Mouse (Mus musculus) regulatory T cell (primary cell): ENCODE measurements at regions not wholly inside any gene's neighbourhood (a gene's known extent, or its start where the extent isn't known, plus 50 kb on each side); places are given as distances from the start of the nearest gene placed in this dataset.

ENCODE experiments used
- in situ Hi-C: fragments of 300-600 bp; cut with MboI, MseI; formaldehyde crosslinking; loops from one replicate; pipeline ENCODE4 v1.15.1; 2025; ENCODE audit warnings: high pct_unique_total_duplicates

DNA sequence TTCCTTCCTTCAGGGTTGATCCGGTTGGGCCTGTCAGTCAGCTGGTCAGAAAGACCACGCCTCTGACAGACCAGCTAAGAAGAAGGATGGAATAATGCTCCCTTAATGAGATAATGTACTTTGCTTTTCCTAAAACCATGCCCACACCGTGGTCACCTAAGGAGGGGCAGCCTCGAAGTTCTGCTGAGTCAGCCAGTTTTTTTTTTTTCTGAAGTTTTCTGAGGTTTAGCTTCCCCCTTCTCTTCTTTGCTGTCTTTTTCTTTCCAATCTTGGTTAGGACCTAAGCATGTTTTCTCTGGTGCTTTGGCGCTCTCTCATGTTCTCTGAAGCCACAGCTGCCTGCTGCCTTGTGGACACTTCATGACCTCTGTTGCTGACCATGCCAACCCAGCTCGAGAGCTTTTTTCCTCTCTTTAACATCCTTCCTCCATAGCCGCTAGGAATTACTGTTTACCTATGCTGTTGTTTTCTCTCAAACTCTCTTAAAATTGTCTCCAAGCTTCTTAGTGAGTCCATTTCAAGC lies 84.7 kb upstream of the Zfp648 start:
- in situ Hi-C loops: no loop called here

DNA sequence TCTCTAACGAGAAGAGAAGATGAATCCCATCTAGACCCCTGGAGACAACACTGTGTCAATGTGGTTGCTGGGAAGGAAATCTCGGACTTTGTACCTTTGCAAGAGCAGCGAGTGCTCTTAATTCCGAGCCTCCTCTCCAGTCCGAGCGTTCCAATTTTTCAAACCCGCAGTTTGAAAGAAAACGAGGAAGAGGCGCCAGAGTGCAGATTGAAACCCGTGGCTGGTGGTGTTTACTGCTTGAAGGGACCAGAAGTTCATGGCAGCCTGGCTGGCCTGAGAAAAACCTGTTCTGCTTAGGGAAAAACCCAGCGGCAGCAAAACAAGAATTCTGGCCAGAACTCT lies 83.7 kb upstream of the Zfp648 start:
- in situ Hi-C loops: no loop called here

DNA sequence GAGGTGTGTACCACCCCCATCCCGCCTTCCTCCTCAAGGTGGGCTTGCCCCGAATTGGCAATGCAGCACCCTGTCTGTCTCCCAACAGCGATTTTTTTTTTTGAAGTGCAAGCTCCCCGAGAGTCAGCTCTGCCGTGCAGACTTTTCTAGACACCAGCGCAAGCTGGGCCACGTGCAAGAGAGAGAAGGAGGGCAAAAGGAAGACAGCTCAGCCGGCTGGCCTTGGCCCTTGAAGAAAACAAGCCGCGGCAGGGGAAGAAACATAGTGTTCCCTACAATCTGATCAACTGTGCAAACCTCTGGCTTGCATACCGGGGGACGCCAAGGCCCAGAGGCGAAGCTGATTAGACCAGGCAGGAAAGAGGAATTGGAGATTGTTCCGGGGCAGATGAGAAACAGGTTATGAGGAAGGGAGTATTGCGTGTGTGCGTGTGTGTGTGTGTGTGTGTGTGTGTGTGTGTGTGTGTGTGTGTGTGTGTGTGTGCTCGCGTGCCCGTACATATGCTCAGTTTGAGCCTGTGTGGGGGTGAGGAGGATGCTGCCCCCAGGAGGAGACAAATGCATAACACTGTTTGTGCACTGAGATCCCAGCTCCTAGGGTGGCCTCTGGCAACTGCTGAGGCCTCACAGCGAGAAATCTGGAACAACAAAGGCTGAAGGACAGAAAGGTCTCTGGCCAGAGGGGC lies 83.2 kb upstream of the Zfp648 start:
- in situ Hi-C loops: no loop called here

DNA sequence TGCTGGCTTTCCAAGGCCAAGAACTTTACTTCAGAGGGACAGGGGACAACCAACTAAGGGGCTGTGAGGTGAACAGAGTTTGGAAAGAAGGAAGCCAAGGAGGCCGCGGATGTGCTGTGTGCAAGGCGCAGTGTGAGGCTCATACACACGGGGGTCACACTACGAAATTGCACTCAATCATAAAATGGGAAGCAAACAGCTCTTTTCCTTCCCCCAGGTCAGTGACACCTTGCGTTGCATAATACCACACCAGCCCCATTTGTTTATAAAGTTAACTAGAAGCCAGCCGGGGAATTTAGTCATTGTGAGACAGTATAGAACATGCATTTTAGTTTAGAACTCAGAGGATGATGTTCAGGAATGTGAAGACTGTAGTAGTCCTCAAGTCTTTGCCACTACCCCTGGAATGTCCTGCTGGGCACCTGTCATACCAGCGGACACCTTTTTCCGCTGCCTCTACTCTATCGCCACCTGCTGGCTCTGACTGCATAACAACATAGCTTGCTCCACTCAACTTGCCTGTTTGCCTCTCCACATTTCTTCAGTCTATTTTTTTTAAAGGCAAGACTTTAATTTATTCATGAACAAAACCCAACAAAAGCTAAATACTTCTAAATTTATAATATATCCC lies 82.5 kb upstream of the Zfp648 start:
- in situ Hi-C loops: no loop called here

DNA sequence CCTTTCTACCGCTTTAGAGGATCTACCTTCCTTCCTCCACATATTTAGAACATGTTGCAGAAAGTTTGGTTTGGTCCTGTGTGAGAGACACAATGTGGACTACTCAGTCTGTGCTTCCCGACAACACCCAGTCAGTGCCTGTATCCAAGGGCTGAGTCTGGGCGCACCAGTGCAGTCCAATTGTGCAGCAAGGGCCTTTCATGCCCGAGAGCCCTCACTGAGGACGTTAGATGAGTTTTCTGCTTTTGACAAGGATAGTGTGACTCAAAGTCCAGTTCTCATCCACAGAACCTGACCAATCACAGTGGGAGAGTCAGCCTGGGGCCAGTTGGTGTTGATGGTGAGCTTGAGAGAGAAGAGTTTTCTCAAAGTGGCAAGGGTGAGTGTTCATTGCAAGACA lies 81.4 kb upstream of the Zfp648 start:
- in situ Hi-C loops: loop anchor here (5.0 kb wide), 1 partner anchor 227 kb away; the partner anchor contains the start of gene Teddm1a

DNA sequence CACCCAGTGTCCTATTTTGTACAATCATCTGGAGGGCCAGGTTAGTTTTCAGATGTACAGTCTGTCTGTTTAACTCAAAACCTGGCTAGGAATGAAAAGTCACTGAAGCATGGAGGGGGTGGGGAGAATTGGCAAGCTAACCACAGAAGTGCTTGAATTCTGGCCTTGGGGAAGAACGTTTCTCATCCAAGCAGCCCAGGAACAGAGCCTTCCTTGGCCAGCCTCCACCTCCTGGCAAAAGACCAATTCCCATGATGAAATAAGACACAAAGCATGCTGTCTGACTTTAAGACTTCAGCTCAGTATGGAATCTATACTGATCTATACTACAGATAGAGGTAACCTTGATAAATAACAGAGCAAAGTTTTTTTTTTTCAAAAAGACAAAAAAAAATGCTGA lies 80.3 kb upstream of the Zfp648 start:
- in situ Hi-C loops: loop anchor here (5.0 kb wide), 1 partner anchor 228 kb away; the partner anchor contains the start of gene Teddm1a

DNA sequence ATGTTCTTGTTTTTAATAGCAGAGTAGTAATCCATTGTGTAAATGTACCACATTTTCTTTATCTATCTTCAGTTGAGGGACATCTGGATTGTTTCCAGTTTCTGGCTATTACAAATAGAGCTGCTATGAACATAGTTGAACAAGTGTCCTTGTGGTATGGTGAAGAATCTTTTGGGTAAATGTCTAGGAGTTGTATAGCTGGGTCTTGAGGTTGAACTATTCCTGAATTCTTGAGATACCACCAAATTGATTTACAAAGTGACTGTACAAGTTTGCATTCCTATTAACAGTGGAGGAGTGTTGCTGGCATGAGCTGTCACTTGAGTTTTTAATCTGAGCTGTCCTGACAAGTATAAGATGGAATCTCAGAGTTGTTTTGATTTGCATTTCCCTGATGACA lies 76.0 kb upstream of the Zfp648 start:
- in situ Hi-C loops: loop anchor here (5.0 kb wide), 1 partner anchor 233 kb away; the partner anchor contains the start of gene Teddm1a

DNA sequence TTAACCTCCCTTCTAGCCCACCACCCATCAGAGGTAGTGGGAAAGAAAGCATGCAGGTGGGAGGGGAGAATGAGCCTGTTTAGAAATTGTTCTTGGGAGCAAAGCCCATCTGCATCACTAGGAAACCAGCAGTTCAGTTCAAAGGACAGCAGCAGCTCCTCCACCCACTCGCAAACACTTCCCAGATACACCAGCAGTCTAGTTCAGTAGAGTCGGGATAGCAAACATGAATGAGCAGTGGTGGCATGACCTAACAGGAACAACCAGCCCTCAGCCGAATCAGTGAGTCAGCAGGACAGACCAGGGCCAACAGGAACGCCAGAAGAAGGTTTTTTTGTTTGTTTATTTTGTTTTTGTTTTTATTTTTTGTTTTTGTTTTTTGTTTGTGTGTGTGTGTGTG lies 74.5 kb upstream of the Zfp648 start:
- in situ Hi-C loops: no loop called here

DNA sequence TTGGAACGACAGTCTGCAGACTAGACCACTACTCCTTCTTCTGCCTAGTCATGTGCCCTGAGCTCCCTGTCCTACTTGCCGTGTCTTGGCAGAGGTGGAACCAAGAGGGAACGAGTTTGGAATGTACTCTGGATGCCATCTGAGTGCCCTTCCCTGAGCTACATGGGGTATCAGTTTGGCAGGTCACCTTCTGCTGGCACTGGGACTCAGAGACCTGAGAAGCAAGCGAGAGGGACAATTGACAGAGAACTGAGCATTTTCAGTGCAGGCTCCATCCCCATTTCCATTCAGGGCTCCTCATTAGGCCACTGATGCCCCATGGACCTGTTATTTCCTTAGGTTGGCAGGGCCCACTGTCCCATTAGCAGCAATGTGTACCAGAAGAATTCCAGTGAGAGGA lies 61.5 kb upstream of the Zfp648 start:
- in situ Hi-C loops: no loop called here

DNA sequence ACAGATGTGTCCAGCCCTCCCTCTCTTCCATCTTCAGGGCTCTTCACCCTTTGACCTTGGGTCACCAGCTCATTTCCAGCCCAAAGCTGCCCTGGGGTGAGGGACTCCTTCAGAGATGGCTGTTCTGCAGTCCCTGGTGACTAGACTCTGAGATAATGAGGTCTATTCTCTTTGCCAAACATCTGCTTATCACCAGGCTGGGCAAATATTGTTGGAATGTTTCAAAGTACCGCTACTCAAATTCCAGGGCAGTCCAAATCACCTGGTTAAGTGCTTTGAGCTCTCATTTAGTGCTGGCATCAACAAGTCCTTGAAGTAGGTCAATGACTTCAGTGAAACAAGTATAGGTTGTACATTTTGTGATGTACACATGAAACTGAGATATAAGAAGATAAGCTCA lies 57.3 kb upstream of the Zfp648 start:
- in situ Hi-C loops: no loop called here

DNA sequence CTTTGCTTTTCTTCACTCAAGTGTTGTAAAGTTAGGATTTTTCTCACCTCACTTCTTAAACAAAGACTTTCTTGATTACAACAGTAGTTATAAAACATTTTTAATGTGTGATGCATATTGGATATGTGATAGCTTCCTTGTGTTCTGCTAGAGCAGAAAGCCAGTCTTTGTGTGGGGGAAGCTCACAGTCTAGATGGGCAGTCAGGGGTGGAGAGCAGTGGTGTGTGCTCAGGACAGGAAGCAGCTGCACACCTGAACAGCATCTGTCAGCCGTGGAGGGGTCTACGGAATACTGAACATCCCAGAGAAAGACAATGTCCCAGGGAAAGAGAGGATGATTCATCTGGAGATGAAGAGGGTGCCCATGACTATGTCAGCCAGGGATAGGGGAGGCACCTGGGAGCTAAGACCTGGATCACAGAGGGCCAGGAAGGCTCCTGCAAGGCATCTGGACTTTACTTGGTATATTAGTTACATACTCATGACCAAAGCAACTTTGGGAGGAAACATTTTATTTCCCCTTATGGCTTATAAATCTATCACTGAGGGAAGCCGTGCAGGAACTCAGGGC lies 53.9 kb upstream of the Zfp648 start:
- in situ Hi-C loops: no loop called here

DNA sequence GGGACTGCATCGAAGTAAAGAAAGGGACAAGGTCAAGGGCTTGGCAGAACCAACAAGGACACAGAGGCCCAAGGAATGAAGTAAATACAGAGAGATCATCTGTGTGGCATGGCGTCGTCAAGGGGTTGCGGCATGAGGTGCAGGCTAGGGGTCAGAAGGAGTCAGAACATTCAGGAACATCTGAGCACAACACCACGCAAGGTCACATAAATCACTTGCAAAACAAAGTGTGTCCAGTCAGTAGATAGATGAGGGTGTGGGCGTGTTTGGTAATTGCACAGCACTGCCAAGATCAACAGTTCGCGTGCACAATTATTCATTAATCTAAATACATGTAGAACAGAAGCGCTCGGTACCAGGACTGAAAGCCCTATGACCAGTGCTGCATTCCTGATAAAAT lies 52.0 kb upstream of the Zfp648 start:
- in situ Hi-C loops: no loop called here

DNA sequence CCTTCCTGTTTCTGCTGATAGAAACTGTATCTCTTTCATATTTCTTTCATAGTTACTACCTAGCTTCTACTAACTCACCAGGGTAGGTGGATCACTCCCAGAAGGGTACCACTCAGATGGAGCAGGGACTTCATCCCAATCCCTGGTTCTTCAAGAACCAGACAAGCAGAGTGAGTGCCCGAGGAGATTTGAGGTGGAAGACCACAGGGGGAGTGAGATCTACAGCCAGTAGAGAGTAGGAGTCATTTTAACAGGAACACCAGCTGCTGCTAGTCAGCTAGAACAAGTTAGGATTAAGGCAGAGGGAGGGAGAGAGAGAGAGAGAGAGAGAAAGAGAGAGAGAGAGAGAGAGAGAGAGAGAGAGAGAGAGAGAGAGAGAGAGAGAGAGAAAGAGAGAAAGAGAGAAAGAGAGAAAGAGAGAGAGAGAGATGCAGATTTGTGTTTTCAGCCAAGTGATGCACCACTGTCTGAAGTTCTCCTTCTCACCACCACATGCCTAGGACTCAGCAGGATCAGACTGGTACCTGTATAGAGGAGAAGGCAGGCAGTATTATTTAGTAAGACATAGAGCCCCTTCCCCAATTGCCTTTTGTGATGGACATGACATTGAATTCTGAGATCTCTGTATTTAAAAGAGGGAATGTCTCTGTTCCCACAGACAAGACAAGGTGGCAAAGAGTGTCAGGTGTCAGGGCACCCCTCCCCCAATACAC lies 51.4 kb upstream of the Zfp648 start:
- in situ Hi-C loops: loop anchor here (25.0 kb wide), 1 partner anchor 612 kb away; no protein-coding TSS in a partner anchor

DNA sequence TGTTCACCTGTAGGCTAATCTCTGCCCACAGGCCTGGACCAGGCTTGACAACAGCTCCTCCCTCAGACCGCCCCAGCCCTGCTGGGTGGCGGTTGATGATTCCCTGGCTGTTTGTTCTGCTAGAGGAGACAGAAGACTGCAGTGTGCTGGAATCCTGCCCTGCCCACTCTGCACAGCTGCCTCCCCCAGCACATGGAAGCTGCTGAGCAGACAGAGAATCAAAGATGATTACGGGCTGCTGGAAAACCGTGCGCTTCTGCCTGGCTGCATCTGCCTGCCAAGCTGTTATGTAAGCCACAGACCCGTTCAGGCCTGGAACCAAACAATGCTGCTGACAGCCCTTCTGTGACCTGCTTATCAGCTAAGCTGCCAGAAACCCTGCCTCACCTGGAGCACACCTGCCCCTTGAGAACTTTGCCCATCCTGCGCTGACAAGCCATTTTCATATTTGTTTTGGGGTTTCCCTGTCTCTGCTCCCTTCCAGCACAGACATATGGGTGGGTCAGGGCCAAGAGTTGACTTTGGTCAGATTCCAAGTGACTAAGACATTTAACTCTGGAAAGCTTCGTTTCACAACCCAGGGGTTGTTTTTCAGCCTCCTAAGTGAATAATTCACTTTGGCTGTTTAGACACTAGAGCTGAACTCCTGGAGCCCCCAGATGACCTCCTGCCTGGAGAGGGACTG lies 50.7 kb upstream of the Zfp648 start:
- in situ Hi-C loops: loop anchor here (25.0 kb wide), 1 partner anchor 613 kb away; no protein-coding TSS in a partner anchor
